Mouse (Mus musculus) common myeloid progenitor, adult 5-6 weeks (primary cell): ENCODE measurements around the gene Cox17. TPM values are rescaled to one million over a fixed set of nuclear protein-coding genes. Genes with fewer than 3 reads are reported as not detected.

Source experiments
- ATAC-seq: replicated peaks from 2 replicates; pipeline ENCODE4 v1.8.0; 2016; ENCODE audit warnings: low read depth, mild to moderate bottlenecking, moderate TSS enrichment, inconsistent platforms; ENCODE audit not compliant: poor library complexity, severe bottlenecking
- total RNA-seq: library from RNA; stranded (forward); fragments of 200-1000, 187-1606 nt; gene quantifications from 2 replicates; pipeline ENCODE4 v1.2.3, GENCODE M21; 2017

The Cox17 gene
- total RNA-seq, 1 experiment from 2014 or later: 270 TPM

- no peak for ATAC-seq
Measured at GRCm38 (mm10) chr16:38348217-38348761, 1.5 kb downstream of the Cox17 start.

- ATAC-seq: no peak
Measured at GRCm38 (mm10) chr16:38349881-38350280, 3.1 kb downstream of the Cox17 start.

DNA sequence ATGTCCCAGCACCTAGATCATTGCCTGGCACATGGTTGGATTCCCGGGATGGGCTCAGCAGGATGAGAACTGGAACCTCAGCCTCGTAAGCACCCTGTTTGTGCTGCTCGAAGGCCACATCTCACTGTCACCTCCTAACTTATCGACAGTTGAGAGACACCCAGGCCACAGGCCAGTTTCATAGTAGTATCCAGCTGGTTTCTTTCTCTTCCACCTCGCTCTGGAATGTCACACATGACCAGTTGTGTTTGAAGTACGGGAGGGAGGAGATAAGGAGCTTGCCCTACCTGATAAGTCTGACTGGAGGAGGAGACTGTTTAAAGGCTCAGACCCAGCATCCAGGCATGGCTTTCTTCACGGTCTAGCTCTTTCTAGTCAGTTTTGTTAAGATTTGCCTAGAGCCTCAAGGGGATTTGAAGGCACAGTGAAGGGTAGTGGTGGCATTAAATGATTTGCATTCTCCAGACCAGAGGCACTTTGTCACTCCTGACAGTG, 3.6 kb downstream of the Cox17 start:
- no peak for ATAC-seq

DNA sequence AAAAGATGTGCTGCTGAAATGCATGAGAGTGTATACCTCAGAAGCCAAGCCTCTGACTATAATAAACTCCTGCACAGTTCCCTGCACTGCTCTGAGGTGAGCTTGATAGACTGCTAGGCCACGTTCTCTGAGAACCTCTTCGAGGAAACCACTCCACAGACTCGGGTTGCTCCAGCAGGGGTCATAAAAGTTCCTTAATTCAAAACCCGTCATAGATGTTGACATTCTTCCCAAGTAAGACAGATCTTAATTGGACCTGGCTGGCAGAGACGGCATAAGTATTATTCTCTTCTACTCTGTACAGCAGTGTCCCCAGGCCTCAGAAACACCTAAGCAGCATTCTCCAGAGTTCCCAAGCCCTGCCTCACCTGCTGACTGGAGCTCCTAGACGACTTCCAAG, 4.1 kb downstream of the Cox17 start:
- ATAC-seq: no peak

- ATAC-seq: no peak
Measured at GRCm38 (mm10) chr16:38352031-38352430, 5.2 kb downstream of the Cox17 start.

DNA sequence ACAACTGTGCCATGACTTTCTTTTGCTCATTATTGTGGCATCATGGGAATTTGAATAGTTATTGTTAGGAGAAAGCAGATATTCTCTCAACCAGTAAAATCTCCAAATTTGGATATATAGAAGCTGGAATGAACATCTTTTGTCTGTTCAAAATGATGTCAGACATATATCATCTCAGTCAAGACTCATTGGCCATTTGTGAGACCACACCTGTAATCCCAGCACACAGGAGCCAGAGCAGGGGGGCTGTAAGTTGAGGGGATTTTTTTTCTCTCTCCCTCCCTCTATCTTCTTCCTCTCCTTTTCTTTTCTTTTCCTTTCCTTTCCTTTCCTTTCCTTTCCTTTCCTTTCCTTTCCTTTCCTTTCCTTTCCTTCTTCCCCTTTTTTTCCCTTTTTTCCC, 6.1 kb downstream of the Cox17 start:
- no peak for ATAC-seq

GRCm38 (mm10) chr16:38353642-38354041, 6.9 kb downstream of the Cox17 start:
- peak; percentile 33; the same call in 1 of the 2 replicates for ATAC-seq

DNA sequence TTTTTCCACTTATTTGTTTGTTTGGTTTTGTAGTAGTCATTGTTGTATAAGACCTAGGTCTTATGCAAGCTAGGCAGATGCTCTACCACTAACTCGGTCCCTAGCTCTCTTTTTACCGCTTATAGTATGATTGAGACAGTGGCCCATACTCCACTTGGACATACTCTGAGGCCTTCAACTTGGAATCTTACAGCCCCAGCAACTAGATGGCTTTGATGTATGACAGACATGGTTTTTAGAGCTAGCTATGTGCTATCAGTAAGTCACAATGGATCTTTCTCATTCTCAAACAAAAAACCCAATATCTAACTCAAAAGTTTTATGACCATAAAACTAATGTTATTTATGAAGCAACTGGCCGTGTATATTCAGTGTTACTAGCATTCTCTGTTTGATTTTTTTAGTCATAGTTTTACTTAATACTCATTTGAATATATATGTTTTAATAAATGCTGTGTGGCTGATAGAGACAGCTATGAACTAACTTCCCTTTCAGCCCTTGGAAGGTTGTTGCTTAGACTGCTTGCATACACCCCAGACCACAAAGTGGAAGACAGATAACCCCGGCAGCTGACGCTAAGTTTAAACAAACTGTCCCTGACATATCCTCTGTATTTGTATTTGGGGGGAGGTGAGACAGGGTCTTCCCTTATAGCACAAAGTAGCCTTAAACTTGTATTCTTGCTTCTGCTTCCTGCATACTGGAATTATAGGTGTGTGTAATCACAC, 7.6 kb downstream of the Cox17 start:
- ATAC-seq: peak; percentile 71; the same call in 1 of the 2 replicates

DNA sequence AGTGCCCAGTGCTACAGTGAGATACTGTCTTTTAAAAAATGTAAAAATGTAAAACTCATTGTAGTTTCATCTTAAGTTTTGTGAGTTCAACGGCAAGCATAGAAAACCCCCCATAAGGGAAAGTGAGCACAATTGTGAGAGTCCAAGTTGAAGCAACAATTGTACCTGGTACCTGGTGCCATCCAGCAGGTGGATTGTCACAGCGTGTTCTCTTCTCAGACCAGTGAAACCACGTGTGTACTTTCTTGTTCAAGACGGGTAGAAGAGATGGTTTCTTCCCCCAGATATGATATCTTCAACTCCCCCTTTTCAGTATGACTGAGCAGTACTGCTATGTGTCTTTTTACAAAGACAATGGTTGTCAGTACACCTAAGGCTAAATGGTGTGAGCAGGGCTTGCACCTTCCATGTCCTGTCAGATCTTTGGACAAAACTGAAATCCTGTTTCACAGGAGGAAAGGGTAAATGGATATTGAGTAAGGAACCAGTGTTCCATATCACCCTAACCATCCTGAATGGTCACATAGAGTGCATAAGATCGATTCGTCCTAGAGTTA, 11.5 kb downstream of the Cox17 start:
- ATAC-seq: no peak

DNA sequence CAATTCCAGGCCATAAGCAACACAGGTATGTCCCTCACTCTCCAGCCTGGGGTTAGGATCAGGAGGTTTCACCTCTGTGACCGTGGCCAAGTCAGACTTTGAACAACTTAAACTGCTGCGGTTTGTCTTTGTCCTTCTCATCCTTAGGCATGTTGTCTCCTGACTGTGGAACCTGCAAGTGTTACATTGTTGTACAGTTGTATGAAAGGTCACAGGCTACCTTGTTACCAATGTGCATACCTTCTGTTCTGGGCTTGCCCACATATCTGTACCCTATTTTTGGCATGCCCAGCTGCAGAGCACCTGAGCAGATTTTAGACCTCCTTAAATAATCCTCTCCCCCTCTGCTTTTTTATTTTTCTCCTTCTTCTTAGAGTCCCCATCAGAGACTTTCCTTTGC, 12.4 kb downstream of the Cox17 start:
- ATAC-seq: no peak

DNA sequence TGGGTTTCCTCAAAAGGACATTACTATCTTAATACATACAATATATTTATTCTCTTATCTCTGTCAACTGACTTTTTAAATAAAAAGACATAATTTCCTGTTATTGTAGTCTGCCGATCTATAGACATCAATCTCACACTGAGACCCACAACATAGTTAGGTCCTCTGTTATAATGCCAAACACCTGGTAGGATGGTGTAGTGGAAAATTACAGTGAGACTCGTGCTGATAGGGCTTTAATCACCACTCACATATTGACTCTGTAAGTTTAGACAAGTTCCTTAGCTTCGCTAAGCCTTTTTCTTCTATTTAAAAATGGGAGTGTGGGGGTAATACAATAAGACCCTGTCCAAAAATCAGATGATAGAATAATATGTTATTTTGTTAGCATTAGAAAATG, 13.1 kb downstream of the Cox17 start:
- ATAC-seq: 0 out of 2 replicates have a peak, but pooled peaks have one; percentile 22

GRCm38 (mm10) chr16:38360317-38360716, 13.5 kb downstream of the Cox17 start:
- ATAC-seq: no peak

DNA sequence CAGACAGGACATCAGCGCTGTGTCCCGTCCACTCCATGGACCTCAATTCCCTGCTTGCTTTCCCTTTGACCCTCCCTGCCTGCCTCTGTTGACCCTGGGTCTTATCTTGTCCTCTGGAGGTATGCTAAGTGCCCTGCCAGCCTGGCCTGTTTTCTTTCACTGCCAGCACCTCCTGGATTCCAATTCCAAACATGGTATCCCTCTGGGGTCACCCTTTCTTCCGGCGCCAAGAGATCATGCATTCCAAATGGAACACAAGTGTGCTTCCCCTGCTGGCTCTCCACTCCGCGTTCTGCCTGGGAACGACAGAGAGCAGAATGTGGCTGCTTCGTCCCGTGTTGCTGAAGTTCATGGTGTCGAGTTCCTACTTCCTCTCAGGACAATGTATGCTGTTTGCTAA, 15.1 kb downstream of the Cox17 start, which contains the start of gene Popdc2:
Gene Popdc2 (plus strand): TSS at position 277 of the 400 bp plus-strand sequence.
- no peak for ATAC-seq

DNA sequence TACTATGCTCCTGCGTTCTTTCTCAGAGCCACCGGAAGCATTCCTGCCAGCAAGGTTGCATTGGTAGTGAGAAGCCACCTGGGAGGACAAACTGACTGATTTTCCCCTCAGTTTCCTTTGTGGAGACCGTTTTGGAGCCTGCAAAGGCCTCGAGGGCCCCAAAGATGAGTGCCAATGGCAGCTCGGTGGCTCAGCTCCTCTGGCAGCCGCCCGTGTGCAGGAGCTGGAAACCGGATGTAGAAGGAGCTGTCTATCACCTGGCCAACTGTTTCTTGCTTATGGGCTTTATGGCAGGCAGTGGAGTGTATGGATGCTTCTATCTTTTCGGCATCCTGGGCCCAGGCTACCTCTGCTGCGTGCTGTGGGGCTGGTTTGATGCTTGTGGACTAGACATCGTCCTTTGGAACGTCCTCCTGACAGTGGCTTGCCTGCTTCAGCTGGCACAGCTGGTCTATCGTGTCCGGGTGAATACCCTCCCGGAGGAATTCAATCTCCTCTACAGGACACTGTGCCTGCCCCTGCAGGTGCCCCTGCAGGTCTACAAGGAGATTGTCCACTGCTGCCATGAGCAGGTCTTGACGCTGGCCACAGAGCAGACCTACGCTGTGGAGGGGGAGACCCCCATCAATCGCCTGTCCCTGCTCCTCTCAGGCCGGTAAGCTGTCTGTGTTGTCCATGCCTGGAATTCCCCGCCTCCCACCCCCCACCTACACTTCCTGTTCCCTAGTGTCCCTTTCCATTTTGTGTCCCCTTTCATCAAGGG, 15.9 kb downstream of the Cox17 start:
- no peak for ATAC-seq

DNA sequence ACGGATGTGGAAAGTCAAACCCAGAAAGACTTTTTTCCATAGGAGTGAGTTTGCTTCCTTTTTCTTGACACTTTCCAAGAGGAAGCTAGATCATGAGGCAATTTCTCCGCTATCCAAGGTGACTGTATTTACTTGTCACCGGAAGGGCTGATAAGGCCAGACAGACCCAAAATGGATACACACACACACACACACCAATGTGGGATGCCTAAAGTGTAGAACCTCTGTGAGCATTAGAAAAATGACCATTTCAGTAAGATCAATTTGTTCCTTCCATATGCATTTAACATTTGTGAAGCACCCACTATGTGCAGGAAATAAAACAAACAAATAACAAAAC, 16.4 kb downstream of the Cox17 start:
- no peak for ATAC-seq

DNA sequence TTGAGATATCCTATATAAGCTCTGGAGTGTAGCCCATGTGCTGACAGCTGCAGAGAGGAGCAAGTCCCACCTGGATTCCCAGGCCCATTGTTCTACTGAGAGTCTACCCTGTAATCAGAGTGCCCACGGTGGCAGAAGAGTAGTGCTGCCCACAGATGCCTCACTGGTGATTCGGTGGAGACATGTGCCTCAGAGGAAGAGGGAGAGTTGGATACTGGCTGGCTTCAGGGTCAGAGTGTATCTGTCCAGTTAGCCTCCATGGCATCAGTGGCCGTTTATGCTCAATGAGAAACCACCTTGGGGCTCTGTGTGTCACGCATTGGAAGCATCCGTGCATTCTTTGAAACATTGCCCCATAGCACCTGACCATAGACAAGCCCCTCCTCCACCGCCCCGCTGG, 16.9 kb downstream of the Cox17 start:
- no peak for ATAC-seq

DNA sequence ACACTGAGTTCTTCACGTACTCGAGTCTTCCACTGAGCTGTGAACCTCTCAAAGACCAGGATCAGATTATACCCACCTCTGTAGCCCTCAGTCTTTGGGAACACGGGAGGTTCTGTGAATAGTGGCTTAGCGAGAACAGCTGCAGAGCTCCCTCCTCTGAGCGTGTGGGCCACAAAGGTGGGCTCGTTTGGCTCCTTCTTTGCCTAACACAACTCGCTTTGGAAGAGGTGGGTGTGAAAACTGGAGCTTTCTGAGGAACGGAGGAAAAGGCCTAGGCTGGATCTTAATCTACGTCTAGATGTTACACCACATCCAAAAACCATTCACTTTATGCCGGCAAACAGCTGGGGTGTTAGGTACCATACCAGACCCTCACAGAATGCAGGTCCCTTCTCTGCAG, 18.6 kb downstream of the Cox17 start:
- no peak for ATAC-seq

- no peak for ATAC-seq
Measured at GRCm38 (mm10) chr16:38366231-38366630, 19.4 kb downstream of the Cox17 start.

- peak; percentile 65 for ATAC-seq
Measured at GRCm38 (mm10) chr16:38368336-38368735, 21.5 kb downstream of the Cox17 start.

GRCm38 (mm10) chr16:38369000-38369399, 22.2 kb downstream of the Cox17 start:
- no peak for ATAC-seq

- ATAC-seq: no peak
Measured at GRCm38 (mm10) chr16:38369431-38369830, 22.6 kb downstream of the Cox17 start.
